Mouse (Mus musculus) liver, embryonic 14.5 days (tissue): Measurements from ENCODE around the gene Kiss1. TPM values are rescaled to one million over a fixed set of nuclear protein-coding genes. Genes with fewer than 3 reads are reported as not detected.

Source experiments
- ATAC-seq: fragments of 200-750 bp; cut with Nextera tagmentation; 2 replicates; pipeline ENCODE4 v1.8.0; 2017; ENCODE audit warnings: moderate number of reproducible peaks, mild to moderate bottlenecking, moderate library complexity; ENCODE audit not compliant: insufficient read depth
- DNase-seq, 3 experiments: peaks; one replicate each; pipeline ENCODE4 v3.0.0-alpha.2; 2012 to 2013; ENCODE audit warnings: low read depth in 3 of 3, low spot score in 3 of 3
- H3K27ac ChIP-seq: fragments of 300-500 bp; sonication (generic); 2 replicates; pipeline ENCODE4 v1.5.1; 2014; ENCODE audit warnings: moderate library complexity, mild to moderate bottlenecking, control low read depth, inconsistent platforms
- H3K27me3 ChIP-seq: fragments of 300-500 bp; sonication (generic); 2 replicates; pipeline ENCODE4 v1.6.1; 2014; ENCODE audit warnings: mild to moderate bottlenecking, low read length, moderate library complexity; ENCODE audit not compliant: control insufficient read depth, insufficient read depth
- H3K36me3 ChIP-seq: fragments of 300-500 bp; sonication (generic); replicated peaks from 2 replicates; pipeline ENCODE4 v1.6.1; 2014; ENCODE audit warnings: low read depth; ENCODE audit not compliant: control insufficient read depth, insufficient read depth
- H3K4me1 ChIP-seq, 2 experiments: fragments of 200-500 bp in 1 of 2; fragments of 300-500 bp in 1 of 2; sonication (generic) in 1 of 2; replicated peaks; 2 replicates each; pipeline ENCODE4 v1.6.1; 2012 to 2014; ENCODE audit warnings: antibody characterized with exemption in 1 of 2, inconsistent platforms in 1 of 2, low read length in 1 of 2; ENCODE audit not compliant: control insufficient read depth in 2 of 2, insufficient read depth in 2 of 2
- H3K4me2 ChIP-seq: fragments of 300-500 bp; sonication (generic); 2 replicates; pipeline ENCODE4 v1.6.1; 2014; ENCODE audit warnings: low read depth, mild to moderate bottlenecking, control low read depth, moderate library complexity
- H3K4me3 ChIP-seq, 2 experiments: fragments of 200-500 bp in 1 of 2; fragments of 300-500 bp in 1 of 2; sonication (generic) in 1 of 2; 2 replicates each; pipeline ENCODE4 v1.5.1; 2012 to 2014; ENCODE audit warnings: low read depth in 2 of 2, low read length in 2 of 2, mild to moderate bottlenecking in 2 of 2, control low read depth in 1 of 2, inconsistent platforms in 1 of 2, moderate library complexity in 1 of 2; ENCODE audit not compliant: insufficient read depth in 1 of 2
- H3K9ac ChIP-seq: fragments of 300-500 bp; sonication (generic); replicated peaks from 2 replicates; pipeline ENCODE4 v1.6.1; 2014; ENCODE audit warnings: mild to moderate bottlenecking, control low read depth, moderate library complexity
- H3K9me3 ChIP-seq: fragments of 300-500 bp; sonication (generic); 2 replicates; pipeline ENCODE4 v1.6.1; 2016; ENCODE audit warnings: low read length, mixed read lengths; ENCODE audit not compliant: control insufficient read depth
- CTCF ChIP-seq: IDR thresholded peaks from 2 replicates; pipeline ENCODE4 v1.5.1; 2016; ENCODE audit warnings: antibody characterized with exemption, low read depth, control low read depth
- EP300 ChIP-seq: IDR thresholded peaks from 2 replicates; pipeline ENCODE4 v1.6.1; 2016; ENCODE audit warnings: antibody characterized with exemption, low read depth
- WGBS: fragments of 180-500 bp; shearing (Covaris S2); extraction: QIAGEN DNeasy Blood & Tissue Kit; methylation state at CpG from one replicate; pipeline ENCODE4 v1.1.7; 2014; ENCODE audit not compliant: insufficient replicate concordance; 5-methylcytosine and 5-hydroxymethylcytosine counted together
- polyA plus RNA-seq, 2 experiments: library from polyadenylated mRNA; depleted of rRNA in 1 of 2; stranded (reverse) in 1 of 2; unstranded in 1 of 2; fragments of >200 nt; fragmentation: Nextera tagmentation in 1 of 2; extraction: Ambion mirVana in 1 of 2; gene quantifications; 2 replicates each; pipeline versions ENCODE4 v1.2.1 to v1.2.3; 2012 to 2014

Kiss1 gene
- polyA plus RNA-seq (2012; rRNA removed) (not detected in 2 replicates), polyA plus RNA-seq (2014; fragmentation: Nextera tagmentation; extraction: Ambion mirVana) (not detected in 2 replicates)

DNA sequence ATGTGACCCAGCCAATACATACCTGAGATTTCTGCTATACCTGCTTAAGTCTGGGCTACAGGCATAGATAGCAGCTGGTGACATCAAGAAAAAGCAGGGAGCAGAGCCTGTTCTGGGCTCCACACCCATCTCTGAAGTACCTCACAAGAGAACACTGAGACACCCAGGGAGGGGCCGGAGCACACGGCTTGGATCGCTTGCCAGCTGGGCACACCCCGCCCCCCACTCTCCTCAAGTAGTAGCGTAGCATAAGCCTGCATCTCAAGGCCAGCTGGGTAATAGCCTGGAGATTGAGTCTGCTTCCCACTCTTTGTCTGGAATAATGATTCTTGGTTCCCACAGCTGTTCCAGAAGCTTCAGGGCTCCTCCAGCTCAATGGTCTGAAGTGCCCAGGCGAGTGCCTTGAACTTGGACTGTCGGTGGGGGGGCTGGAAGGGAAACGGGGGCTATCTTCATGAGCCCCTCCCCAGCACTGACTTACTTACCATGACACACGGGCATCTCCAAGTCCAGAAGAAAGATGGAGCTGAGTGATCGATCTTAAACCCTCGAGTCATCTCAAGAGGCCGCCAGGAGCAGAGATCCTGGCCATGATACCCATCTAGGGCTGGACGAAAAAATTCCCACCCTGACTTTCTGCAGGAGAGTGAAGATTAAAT, at the start of gene Kiss1:
Kiss1 (plus strand) TSS at position 609 of the 659 bp plus-strand sequence.
- Histone ChIP-seq H3K27me3 (no peaks in the 10 kb centered on the region), H3K4me1 (no peaks in the 10 kb centered on the region), H3K9me3 (no peaks in the 10 kb centered on the region; the same call in 1 of the 2 replicates), H3K27ac (no peak within 1 kb of the TSS), H3K4me2 (no peak within 1 kb of the TSS), H3K4me3 (no peak within 1 kb of the TSS), H3K9ac (no peak within 1 kb of the TSS), H3K36me3 (no peaks in the 10 kb centered on the region)
- ATAC-seq, result no peak
- TF ChIP-seq CTCF, result no peak
- TF ChIP-seq EP300, result no peak
- no peak for DNase-seq
- WGBS, result 65% methylated on average over 13 of the region's 13 CpGs

DNA sequence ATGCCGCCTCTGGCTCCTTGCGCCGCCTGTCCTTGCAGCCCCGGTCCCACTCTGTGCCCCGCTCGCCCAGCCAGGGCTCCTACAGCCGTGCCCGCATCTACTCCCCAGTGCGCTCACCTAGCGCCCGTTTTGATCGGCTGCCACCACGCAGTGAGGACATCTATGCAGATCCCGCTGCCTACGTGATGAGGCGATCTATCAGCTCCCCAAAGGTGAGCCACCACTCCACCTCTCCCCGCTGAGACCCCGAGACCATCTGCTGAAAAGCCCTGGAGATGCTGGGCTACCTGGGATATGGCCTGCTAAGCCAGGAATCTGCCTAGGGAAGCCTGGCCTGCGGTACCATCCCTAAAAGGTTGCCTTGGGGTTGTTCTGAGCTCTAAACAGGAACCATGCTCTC, 47.5 kb upstream of the Kiss1 start:
- ATAC-seq, result no peak

DNA sequence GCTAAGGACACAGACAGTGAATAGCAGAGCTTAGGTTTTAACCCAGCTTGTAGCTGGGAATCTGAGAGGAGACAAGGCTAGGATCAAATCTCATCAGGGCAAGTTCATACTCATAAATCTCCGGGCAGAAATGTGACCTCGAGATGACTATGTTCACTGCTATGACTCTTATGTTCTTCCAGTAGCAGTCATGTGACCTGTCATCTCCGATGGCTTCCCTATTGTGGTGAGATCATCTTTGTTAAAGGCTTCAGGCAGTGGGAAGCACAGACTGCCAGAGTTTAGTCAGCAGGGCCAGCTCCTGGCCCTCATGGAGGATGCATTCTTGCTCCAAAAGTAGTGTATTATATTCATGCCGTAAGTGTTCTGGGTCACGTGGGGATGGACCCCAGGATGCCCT, 44.7 kb upstream of the Kiss1 start:
- Histone ChIP-seq H3K4me1 (no peaks in the 10 kb centered on the region), H3K4me2 (no peak overlapping the region), H3K27ac (no peak overlapping the region), H3K4me3 (no peak overlapping the region), H3K9me3 (no peaks in the 10 kb centered on the region), H3K27me3 (no peaks in the 10 kb centered on the region; the same call in 1 of the 2 replicates), H3K9ac (no peak overlapping the region), H3K36me3 (no peaks in the 10 kb centered on the region)
- WGBS, result 46% methylated on average over 5 of the region's 5 CpGs
- no peak for ATAC-seq
- TF ChIP-seq CTCF, result no peak
- TF ChIP-seq EP300, result no peak
- DNase-seq, result no peak

More for the DNA sequence above, 47.5 kb upstream of the Kiss1 start:
- TF ChIP-seq CTCF (no peak), EP300 (no peak)
- Histone ChIP-seq H3K4me1 (no peaks in the 10 kb centered on the region), H3K9ac (no peak overlapping the region), H3K9me3 (no peaks in the 10 kb centered on the region), H3K4me3 (no peak overlapping the region), H3K27ac (no peak overlapping the region), H3K27me3 (no peaks in the 10 kb centered on the region; the same call in 1 of the 2 replicates), H3K36me3 (no peaks in the 10 kb centered on the region), H3K4me2 (no peak overlapping the region)
- WGBS, result 77% methylated on average over 19 of the region's 19 CpGs
- no peak for DNase-seq

DNA sequence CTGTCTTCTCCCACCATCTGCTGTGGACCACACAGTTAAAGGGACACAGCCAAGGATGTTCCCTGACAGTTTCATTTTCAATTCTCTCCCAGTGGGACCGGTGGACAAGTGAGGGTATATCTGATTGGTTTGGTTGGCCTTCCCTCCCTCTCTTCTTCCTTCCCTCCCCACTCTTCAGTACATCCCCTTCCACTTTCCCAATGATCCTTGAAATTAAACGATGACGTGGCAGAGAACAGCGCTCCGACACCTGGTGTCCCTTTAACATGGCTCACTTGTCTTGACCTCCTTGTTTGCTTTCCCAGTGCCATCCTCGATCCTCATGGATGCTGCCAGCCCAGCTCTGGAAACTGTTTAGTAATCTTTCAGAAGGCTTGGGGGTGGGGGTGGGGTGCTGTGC, 43.1 kb upstream of the Kiss1 start:
- no peaks in the 10 kb centered on the region for H3K4me1 ChIP-seq
- H3K36me3 ChIP-seq, result no peaks in the 10 kb centered on the region
- WGBS, result 62% methylated on average over 6 of the region's 6 CpGs
- H3K4me3 ChIP-seq, result no peak overlapping the region
- H3K9me3 ChIP-seq, result no peaks in the 10 kb centered on the region
- no peak overlapping the region for H3K27ac ChIP-seq
- H3K4me2 ChIP-seq, result no peak overlapping the region
- H3K9ac ChIP-seq, result no peak overlapping the region
- no peak for ATAC-seq
- TF ChIP-seq EP300, result no peak
- TF ChIP-seq CTCF, result no peak
- DNase-seq, result no peak
- no peaks in the 10 kb centered on the region; the same call in 1 of the 2 replicates for H3K27me3 ChIP-seq

DNA sequence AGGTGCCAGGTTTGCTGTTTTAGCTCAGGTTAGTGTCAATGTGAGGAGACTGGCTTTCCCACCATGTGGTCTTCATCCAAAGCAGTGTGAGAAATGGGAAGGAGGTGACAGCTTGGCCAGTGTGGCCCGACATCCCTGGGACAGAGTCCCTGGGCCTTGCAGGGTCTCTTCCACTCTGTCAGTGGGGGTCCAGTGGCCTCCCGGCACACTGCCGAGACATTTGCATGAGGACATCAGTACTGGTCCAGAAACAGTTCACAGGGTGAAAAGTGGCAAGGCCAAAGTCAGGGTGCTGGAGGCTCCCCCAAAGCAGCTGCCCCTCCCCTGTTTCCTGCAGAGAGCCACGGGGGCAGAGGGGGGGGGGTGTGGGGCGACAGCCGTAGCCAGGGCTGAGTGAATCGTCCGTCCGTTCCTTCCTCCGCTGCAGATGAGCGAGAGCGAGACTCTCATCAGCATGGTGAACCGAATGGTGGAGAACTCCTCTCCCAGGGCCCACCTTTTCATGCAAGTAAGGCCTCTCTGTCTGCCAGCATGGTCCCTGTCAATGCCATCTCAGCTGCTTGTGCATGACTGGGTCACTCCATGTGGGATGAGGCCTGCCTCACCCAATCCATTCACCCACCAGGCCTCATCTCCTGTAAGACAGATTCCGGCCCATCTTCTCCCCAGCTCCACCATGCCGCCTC, 42.6 kb upstream of the Kiss1 start:
- Histone ChIP-seq H3K4me1 (no peaks in the 10 kb centered on the region), H3K27me3 (no peaks in the 10 kb centered on the region; the same call in 1 of the 2 replicates), H3K36me3 (no peaks in the 10 kb centered on the region), H3K9ac (no peak overlapping the region), H3K27ac (no peak overlapping the region), H3K4me3 (no peak overlapping the region), H3K9me3 (no peaks in the 10 kb centered on the region), H3K4me2 (no peak overlapping the region)
- WGBS, result 56% methylated on average over 15 of the region's 15 CpGs
- no peak for ATAC-seq
- no peak for DNase-seq
- TF ChIP-seq EP300 (no peak), CTCF (no peak)
